Mouse (Mus musculus): Measurements from ENCODE around the gene Pik3r3.
A peak's percentile ranks its signal among the peaks of the same experiment; 100 is the strongest.
"Not testable (repeated sequence)": the region's sequence is repeated elsewhere in the genome, so short reads cannot be mapped to it uniquely, and the experiment has no call there.

The Pik3r3 gene

DNA sequence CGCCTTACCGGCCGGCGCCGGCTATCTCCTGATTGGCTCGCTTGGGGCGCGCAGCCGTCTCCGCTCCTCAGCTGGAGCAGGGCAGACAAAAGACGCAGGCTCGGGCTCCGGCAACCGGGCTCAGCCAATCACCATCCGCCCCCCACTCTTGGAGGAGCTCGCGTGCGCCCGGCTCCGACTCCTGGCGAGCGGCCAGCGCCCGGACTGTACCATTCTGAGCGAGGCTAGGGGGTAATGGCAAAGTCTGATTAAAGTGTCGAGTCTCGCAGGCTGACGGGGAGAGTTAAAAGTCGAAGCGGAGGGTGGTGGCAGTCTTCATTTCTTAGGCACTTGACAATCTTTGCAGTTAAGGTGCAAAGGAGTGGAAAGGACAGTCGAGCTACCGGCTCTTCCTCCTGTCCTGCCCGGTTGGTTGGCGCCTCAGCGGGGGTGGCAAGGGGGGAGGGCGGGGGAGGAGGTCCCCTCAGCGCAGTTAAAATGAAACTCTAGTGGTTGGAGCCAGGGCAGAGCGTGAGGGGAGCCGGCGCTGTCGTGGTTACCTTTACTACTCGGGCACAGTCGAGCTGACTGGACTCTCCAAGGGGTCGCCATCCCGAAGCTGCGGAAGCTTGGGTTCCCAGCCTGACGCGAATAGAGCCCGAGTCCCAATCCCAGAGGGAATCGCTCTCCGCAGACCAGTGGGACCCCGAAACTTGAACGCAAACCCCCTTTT is at the start of gene Pik3r3:
Gene Pik3r3, plus strand, starts transcription at position 479 of the 712 bp plus-strand sequence.
- ATAC-seq (ENCODE audit: low TSS enrichment), result peak; percentile 99

DNA sequence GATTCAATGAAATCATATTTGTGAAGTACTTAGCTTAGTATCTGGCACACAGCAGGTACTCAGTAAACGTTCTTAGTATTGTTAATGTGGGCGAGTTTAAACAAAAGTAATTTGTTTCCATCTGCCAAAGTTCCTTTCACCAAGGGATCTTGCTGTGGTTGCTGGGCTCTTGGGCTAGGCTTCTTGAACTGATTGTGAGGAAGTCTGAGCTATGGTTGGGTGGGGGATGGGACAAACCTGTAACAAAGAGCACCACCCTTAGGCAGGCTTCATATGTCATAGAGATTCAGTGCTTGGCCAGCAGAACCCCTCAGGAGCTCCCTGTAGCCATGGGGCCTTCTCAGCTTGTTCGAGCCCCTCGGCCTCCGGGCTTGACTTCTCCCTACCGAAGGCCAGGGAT is 48.3 kb upstream of the Pik3r3 start, which contains the start of the genes 1700042G07Rik and Gm49337:
Gene 1700042G07Rik, plus strand, starts transcription at position 301 of the 400 bp plus-strand sequence.
Gene Gm49337, plus strand, starts transcription at position 313 of the 400 bp plus-strand sequence.
- no peak for ATAC-seq (ENCODE audit: low TSS enrichment)

DNA sequence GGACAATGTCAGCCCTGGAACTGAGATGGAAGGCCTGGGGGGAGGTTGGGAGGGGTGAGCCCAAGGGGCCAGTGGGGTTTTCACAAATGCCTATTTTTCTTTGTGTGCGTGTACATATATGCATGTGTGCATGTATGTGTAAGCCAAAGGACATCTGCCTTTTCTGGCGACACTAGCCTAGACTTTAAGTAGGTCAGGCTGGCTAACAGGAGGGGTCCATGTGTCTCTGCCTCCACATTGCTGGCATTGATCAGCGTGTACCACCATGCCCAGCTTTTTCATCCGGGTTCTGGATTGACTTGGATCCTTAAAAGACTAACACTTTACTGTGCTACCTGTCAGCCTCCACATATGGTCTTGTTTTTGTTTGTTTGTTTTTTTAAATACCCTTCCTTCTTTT is 47.7 kb upstream of the Pik3r3 start:
- no peak for ATAC-seq (ENCODE audit: low TSS enrichment)

DNA sequence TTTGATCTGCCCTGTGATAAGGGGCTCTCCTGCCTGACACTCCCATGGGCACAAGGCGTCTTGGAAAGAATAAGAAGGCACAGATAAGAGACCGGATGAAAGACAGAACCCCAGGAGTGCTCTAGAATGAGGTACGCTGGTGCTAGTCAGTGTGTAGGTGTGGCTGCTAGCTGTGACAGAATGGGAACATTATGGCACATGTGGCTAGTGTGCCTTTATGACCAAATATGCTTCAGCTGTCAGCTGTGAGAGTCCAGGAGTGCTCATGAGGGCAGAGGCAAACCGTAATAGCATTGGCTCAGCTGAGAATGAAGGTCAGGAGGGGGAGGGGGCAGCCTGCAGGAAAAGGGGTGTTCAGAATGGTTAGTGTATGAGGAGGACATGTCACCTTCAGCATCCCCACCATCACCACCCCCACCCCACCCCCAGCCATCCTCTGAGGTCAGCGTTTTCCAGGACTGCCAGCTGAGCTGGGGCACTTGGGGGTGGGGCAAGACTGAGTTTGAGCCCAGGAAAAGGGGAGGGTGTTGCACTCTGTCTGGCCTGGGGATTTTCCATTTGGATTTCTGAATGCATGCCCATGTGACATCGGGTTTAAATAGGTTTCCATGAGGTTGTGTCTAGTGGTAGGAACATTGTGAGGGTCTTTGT is 46.8 kb upstream of the Pik3r3 start:
- ATAC-seq (ENCODE audit: low TSS enrichment), result peak; percentile 26; the same call in 1 of the 2 replicates

DNA sequence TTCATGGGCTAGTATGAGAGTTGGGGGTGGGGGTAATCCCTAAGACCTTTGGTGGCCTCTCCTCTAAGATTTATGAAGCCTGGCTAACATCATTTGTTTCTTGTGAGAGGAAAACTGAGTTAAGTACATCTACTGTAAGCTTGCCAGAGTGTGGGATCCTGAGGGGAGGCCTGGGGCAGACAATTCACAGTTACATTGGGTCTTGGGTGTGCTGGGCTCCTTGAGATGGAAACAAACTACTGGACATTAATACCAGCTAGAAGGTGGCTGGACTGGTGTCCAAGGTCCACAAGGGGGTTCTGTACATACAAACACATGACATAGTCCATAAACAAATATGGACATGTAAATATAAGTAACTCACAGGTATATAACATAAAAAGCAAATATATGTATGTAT is 46.3 kb upstream of the Pik3r3 start:
- no peak for ATAC-seq (ENCODE audit: low TSS enrichment)

DNA sequence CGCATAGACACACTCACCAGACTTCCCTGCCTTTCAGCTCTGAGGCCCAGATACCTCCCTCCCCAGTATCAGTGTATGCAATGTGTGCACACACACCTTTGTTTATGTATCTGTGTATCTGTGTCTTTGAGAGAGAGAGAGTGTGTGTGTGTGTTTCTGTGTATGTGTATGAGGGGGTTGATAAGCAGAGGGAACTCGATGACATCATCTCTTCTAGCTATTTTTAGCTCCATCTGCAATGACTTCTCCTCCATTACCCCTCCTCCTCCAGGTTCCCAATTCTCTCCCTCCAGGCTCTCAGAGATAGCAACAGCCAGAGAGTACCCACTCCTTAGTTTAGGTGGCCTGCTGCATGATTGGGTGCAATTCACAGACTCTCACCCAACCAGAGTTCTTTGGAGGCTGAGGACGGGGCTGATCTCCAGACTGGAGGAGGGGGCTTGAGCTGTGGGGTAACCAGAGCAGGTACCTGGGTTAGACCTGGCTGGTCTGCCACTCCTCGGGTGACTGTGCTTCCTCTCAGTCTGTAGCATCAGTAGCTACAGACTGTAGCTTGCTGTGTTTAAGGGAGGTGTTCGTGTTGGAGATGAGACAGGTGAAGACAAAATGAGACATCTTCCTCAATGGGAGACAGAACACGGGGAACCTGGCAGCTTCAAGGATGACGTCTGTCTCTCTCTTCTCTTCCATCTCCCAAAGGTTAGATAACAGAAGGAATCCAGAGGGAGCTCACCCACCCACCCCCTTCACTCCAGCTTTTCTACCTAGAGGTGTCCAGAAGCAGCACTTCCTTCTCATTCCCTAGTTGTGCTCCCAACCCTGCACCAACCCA is 45.5 kb upstream of the Pik3r3 start:
- ATAC-seq (ENCODE audit: low TSS enrichment), result peak; percentile 77

DNA sequence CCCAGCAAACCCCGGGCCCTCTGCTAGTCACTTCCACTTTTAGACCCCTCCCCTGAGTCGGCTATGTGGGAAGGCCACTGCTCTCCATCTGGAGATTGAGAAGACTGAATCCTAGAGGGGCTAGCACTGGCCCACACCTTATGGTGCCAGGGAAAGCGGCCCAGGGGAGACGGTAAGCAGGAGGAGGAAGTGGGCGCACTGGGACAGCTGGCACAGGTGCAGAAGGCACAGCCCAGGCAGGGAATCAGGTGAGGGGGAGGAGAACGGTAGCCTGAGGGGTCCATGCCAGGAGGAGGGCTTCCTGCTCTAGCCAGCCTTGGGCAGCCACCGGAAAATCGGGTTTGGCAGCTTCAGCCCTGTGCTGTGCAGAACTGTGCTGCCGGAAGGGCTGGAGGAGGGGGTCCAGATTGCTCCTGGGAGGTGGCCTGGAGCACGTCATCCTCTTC is 44.9 kb upstream of the Pik3r3 start:
- peak; percentile 58 for ATAC-seq (ENCODE audit: low TSS enrichment)

DNA sequence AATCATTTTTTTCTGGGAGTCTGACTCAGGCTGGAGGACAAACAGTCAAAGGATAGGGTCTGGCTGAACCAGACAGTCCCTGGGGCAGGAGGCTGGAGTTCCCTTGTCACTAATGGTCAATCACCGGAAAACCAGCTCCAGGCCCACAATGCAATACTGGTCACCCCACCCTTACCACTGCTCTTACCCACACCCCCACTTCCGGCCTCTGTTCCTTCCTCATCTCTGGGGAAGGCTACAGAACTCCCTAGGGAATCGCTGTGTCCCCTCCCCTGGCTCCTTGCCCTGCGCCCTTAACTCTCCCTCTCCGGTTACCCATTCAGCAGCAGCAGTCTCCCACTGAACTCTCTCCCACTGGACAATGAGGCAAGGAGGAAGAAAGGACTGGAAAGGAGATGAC is 44.3 kb upstream of the Pik3r3 start:
- no peak for ATAC-seq (ENCODE audit: low TSS enrichment)

DNA sequence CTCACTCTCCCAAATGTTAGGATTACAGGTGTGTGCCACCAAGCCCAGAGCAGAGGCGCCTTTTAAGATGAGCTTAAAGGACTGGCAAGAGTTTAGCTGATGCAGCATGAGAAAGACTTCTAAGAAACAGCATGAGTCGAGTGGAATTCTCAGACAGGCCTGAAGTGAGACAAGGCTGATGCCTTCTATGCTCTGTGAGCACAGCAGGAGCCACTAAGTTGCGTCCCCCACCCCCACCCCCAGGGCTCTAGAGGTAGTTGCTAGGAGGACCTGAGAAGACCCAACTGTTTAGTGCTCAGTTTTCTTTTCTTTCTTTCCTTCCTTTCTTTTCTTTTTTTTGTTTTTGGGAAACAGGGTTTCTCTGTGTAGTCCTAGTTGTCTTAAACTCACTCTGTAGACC is 39.3 kb upstream of the Pik3r3 start:
- no peak for ATAC-seq (ENCODE audit: low TSS enrichment)

DNA sequence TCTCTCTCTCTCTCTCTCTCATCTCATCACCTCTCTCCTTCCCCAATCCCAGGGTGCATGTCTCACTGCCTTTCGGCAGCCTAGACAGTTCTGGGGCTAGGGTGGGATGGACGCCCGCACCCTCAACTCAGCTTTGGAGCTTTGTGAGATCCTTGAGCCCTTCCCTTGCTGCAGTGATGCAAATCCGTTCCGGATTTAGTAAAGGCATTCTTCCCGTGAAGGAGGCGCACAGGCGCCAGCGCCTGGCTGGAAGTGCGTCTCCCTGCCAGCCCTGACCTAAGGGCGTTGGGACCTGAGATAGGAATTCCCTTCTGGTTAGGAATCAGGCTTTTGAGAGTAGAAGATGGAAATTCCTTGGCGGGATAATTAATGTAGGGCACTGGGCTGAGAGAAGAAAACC is 38.7 kb upstream of the Pik3r3 start:
- ATAC-seq (ENCODE audit: low TSS enrichment), result peak; percentile 84

DNA sequence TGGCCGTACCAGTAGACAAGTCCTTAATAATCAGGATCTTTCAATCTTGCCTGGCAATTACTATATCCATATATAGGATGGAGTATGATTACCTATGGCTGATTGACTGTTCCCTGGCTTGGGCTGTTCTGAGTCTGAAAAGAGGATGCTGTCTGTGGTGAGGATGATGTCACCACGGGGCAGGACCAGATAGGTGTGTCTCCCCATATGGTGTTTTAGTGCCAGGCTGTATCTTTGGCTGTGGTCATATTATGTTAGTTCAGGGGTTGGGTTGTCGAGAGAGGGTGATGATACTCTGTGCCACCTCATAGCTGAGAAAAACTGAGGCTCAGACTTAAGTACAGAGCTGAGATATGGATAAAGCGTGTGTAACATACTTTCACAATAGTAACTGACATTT is 36.3 kb upstream of the Pik3r3 start:
- ATAC-seq (ENCODE audit: low TSS enrichment), result no peak

DNA sequence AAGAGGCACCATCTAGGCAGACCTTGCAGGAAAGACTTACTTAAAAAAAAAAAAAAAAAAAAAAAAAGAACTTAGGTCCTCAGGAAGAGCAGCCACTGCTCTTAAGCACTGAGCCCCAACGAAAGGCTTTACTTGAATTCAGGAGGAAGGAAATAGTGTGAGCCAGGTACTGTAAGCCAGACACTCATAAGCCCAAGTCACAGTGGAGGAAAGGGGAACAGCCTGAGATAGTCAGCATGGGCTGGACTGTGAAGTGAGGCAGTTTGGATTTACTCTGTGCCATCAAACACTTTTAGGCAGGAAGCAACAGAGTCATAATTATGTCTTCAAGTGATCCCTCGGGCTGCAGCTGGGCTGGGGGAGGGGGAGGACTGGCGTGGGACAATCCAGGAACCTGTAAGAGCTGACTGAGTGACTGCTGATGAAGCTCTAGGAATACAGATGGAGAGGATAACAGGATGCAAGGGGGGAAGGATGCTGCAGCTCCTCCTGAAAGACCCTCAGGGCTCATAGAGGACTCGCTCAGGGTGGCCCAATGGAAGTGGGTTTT is 29.1 kb upstream of the Pik3r3 start:
- ATAC-seq (ENCODE audit: low TSS enrichment), result no peak

DNA sequence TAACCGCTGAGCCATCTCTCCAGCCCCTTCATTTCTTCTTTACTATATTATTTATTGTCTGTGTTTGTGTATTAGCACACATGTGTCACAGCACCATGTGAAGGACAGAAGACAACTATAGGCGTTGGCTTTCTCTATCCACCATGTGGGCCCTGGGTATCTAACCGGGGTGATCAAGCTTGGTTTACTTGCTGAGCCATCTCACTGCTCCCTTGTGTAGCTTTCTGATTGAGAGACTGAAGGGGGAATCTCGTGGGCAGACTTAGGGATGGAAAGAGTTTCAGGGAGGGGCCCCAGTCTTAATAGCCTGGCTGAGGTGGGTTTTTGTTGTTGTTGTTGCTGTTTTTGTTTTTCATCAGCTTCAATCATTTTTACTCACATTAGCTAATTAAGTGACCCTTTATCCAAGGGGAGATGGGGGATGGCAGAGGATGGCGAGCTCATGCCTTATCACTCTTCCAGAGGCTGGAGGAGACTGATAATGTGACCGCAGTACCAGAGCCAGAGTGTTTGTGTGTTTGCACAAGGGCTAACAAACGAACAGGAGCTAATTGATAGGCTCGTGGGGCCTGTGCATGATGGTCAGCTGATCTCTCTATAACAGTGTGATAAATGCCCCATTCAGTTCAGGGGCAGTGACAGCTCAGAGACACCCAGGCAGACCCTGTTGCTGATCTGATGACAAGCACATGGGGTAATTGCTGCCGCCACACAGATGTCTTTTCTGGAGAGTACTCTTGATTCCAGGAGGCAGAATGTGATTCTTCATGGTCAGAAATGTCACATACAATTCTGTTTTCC is 27.6 kb upstream of the Pik3r3 start:
- ATAC-seq (ENCODE audit: low TSS enrichment), result no peak; the same call in 1 of the 2 replicates

DNA sequence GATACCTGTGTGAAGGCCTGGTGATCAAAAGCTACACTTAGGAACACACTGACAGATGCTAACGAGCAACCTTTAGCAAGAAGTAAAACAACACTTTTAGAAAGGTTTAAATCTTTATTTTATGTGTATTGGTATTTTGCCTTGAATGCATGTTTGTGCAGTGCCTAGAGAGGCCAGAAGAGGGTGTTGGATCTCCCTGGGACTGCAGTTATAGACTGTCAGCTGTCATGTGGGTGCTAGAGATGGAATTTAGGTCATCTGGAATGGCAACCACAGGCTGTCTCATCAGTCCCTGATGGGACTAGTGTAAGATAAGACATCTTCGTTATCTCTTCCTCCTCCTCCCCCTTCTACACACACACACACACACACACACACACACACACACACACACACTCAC is 23.0 kb upstream of the Pik3r3 start:
- ATAC-seq (ENCODE audit: low TSS enrichment), result no peak

DNA sequence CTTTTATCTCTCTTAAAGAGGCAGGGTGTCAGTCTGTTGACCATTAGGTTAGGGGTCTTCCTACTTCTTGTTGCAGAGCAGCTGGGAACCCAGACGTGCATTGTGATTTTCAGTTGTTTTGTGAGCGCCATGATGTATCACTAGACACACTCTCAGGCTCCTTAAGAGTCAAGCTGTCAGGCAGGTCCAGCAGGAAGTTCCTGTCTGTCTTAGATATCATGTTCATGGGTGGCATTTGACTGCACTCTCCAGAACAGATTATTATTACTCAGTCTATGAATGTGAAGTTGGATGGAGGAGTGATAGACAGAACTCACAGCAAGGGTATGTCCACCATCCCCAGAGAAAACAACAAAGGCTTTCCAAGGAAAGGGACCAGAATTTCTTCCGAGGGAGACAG is 17.0 kb upstream of the Pik3r3 start:
- no peak for ATAC-seq (ENCODE audit: low TSS enrichment)

DNA sequence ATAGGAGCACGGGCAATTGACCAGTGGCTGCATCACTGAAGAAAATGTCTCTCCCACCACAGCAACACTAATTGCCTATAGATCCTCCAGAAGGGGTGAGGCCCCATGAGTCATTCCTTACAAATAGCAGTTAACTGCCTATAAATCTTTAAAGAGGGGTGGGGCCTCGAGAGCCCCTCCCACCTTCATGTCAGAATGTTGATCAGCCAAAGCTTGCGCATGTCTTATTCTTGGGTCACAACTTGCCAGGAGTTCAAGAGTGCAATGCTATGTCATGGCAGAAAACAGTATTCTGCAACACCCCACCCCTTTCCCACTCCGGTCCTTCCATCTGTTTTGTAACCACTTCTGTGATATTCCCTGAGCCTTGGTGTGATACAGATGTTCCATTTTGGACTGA is 14.9 kb upstream of the Pik3r3 start:
- ATAC-seq (ENCODE audit: low TSS enrichment), result no peak

DNA sequence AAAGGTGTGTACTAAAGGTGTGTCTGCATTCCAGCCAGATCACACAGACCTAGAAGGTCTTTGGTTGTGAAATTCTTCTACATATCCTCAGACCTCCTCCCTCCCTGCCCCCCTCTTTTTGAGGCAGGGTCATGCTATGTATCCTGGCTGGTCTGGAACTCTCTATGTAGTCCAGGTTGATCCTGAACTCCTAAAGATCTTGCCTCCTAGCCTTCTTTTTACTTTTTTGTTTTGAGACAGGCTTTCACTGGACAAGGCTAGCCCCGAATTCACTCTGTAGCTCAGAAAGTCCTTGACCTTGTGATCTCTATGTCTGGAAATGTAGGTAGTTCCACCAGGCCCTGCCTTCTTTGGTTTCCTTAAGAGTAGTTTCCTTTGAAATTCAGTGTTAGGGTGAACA is 12.5 kb upstream of the Pik3r3 start:
- no peak for ATAC-seq (ENCODE audit: low TSS enrichment)

DNA sequence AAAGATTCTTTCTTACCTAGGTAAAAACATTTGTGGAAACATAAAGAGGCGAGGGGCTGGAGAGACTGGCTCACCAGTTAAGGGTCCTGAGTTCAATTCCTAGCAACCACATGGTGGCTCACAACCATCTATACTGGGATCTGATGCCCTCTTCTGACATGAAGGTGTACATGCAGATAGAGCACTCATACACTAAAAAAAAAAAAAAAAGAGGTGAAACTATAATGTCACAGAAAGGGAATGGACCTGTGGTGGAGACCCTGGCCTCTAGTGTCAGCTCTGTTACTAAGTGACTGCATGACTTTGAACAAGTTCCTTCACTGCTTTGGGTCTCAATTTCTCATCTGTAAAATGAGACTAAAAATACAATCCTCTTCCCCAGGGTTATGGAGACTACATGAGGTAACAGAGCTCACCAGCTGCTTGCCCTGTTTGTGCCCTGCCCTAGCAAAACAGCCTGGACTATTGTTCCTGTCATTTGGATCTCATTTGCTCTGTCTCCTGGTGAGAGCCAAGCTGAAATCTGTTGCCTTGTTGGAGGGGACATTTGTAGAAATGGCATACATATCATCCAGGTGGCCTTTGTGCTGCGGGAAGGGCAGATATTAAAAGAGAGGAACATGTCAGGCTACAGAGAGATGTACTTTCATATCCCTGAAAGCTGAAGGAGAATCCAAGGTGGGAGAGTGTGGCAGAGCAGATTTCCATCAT is 5.4 kb upstream of the Pik3r3 start:
- no peak for ATAC-seq (ENCODE audit: low TSS enrichment)

DNA sequence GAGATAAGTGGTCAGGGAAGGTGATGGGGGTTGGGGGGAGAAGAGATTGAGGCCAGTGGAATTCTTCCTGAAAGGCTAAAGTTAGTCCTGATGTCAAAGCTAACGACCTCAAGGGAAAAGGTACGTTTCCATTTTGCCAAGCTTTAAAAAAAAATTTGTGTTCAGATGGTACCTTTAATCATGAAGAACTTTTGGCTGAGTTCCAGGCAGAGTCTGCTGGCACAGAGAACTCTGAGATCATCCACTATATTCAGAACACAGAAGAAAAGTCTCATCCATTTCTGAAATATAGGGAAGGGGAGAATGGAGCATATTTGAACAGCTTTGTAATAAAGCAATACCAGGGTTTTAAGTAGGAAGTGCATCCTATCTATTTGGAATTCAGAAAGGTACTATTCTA is 4.4 kb upstream of the Pik3r3 start:
- no peak for ATAC-seq (ENCODE audit: low TSS enrichment)

DNA sequence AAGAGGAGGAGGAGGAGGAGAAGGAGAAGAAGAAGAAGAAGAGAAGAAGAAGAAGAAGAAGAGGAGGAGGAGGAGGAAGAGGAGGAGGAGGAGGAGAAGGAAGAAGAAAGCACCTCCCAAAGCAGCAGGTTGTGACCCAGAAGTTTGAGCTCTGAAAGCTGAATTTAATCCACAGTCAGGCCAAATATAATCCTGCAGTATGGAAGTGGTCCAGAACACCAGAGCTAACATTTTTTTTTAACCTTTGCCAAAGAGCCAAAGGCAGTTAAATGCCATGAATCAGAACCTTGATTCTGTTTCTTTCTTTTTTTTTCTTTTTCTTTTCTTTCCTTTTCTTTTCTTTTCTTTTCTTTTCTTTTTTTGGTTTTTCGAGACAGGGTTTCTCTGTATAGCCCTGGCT is 3.8 kb upstream of the Pik3r3 start:
- ATAC-seq (ENCODE audit: low TSS enrichment), result not testable (repeated sequence)

DNA sequence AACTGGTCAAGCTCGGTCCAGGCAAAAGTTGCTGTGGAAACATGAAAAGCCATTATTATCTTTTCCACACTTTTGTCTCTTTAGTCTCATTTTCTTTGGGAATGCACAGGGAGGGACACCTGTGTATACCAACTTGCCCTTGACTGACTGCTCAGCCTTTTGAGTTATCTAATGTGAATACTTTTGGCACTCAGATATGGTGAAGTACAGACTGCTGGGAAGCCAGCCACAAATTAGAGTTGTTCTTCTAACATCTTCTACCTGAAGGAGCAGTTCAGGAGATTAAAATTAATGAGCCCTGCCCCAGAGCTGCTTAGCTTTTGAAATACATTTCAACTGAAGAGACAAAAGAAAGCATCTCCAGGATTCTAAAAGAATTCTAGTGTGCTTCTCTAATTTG is 2.4 kb upstream of the Pik3r3 start:
- ATAC-seq (ENCODE audit: low TSS enrichment), result no peak

Measured in frontal cortex, adult (tissue).